Mouse (Mus musculus) cerebellum, adult 9-11 months (tissue): ENCODE results near the gene Nfasc.

ENCODE experiments used
- DNase-seq: peaks from one replicate; pipeline ENCODE4 v3.0.0; 2022

The Nfasc gene

GRCm38 (mm10) chr1:132640256-132640655 is 101.3 kb downstream of the Nfasc start:
- peak; percentile 67 for DNase-seq

DNA sequence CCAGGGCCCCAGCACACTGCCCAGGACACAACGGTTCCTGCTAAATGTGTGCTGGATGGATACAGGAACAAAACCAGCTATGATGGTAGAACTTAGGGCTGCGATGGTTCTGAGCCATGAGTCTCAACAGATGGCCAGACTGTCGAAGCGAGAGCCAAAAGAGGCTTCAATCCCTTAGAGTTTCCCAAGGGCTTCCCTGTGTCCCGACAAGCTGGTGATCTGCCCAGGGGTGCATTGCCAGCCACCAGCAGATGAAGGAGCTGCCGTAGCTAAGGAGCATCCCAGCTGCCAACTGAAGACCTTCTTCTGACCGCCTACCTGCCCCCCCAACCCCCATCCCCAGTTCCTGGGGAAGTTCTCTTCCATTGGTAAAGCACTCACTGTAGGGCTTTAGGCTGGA is 104.3 kb downstream of the Nfasc start:
- peak; percentile 55 for DNase-seq

GRCm38 (mm10) chr1:132629611-132630370 is 111.8 kb downstream of the Nfasc start:
- DNase-seq = peak; percentile 85

DNA sequence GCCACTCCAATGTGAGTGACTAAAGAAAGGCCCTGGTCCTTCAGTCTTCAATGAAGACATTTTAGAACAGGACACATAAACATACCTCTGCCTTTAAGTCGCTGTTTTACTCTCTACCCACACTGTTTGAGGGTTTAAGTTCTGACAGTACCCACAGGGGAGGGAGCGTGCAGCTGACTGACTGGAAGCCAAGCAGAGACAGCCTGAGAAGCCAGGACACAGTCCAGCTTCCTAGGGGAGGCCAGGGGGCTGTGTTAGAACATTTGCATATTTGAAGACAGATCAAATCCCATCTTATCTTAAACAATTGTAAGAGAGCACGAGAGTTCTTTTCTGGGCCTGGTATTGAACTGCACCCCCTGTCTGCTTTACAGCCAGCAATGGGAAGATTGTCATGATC is 113.0 kb downstream of the Nfasc start:
- DNase-seq = no peak

DNA sequence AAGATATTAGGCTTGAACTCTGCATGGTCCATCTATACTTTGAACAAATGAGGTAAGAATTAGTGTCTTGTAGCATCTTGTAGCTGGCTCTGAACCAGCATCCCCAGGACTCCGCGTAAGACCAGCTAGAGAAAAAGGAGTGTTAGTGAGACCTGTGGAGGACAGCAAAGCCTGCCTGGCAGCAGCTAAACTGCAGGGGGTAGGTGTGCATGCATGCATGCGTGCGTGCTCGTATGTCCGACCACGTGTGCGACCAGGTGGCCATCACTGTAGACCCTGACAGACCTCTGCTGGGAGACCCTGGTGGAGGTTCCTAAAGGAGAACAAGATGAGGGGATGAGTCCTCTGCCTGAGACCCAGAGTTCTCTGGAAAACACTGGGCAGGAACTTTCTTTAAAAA is 113.4 kb downstream of the Nfasc start:
- no peak for DNase-seq

GRCm38 (mm10) chr1:132626125-132626756 is 115.4 kb downstream of the Nfasc start:
- DNase-seq = no peak

DNA sequence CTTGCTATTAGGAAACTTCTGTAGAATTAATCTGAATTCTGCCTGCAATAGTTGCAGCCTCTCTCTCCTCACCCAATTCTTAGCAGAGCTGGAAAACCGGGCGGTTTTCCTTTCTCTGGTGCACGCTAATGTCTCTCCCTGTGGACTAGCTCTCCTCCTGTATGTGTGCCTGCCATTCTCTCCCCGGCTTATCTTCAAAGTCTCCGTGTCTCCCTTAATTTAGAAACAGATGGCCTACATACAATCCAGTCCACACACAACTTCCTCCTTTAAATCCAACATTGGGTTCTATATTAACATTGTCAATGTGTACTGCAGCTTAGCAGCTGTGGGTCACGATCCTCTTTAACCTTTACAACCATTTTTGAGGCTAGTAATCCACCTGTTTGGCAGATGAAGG is 116.6 kb downstream of the Nfasc start:
- DNase-seq = no peak

DNA sequence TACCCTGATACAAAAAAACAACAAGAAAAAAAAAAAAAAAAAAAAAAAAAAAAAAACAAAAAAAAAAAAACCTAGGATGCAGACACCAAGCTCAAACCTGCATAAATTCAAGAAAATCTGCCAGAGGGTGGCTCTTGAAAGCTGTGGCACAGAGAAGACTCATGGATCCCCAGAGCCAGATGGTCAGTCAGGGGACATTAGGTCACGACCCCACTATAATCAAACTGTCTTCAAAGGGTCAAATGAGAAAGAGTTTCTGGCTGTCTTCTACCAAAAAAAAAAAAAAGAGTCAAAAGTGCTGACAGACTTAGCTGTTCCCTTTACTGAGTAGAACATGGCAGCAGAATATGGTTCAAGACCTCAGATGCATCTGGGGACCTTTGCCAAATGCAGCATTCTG is 117.1 kb downstream of the Nfasc start:
- DNase-seq = no peak

DNA sequence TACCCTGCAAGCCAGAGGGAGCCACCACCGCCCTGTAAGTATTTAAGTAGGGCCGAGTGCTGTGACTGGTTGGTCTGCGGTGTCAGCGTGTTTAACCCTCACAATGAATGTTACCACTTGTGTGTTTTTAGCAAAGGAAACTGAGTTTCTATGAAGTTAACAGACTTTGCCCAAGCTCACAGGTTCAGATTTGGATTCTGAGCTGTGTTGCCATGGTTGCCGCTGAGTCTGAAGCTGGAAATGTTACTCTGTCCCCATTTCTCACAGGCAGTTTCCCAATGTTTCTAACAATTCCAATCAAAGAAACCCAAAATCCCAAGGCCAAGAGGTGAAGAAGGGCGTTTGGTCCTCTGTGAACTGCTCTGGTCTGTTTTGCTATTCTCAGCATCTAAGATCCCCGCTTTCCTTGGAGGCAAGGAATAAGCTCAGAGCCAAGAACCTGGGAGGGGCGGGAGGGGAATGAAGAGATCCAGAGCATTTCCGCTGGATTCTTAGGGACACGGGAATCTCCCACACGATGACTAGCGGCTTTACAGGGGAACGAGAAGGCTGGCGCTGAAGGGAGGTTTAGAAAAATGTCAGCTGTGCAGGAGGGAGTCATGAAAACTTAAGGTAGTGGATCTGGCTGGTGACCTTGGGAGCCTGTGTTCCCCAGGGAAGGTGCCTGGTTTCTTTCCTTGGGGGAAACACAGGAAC is 117.8 kb downstream of the Nfasc start:
- no peak for DNase-seq

DNA sequence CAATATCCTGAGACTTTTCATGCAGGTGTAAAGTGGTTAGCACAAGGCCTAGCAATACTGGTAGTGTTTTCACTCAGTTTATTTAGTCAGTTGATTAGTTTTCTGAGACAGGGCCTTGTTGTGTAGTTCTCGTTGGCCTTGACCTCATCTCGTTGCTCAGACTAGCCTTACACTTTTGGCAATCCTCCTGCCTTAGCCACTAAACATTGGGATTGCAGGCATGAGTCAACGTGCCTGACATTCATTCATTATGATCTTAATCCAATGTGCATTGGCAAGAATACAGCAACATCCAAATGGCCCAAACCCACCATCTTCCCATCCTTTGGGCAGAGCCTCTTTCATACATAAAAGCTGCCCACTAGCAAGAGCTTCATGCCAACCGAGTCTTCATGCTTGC is 129.5 kb downstream of the Nfasc start:
- DNase-seq = no peak

GRCm38 (mm10) chr1:132609048-132609634 is 132.5 kb downstream of the Nfasc start:
- no peak for DNase-seq

GRCm38 (mm10) chr1:132602161-132602560 is 139.4 kb downstream of the Nfasc start:
- DNase-seq = no peak

DNA sequence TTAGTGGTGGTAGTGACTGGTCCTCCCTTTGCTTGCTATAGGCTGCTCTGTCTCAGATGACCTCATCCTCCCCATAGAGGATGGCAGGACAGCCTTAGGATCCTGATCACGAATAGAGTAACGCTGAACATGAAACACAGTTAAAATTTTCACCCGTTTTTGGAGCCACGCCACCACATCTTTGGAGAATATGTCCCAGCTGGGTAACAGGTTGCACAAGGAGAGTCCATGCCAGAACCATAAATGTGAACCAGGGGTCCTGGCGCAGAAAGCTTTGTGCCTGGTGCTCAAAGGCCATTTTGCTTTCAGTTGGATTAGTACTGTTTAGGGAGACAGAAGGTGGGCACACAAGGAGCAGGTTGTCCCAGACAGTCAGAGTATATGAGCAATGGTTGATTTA is 143.6 kb downstream of the Nfasc start:
- DNase-seq = peak; percentile 36

GRCm38 (mm10) chr1:132595741-132596140 is 145.9 kb downstream of the Nfasc start:
- no peak for DNase-seq

- peak; percentile 81 for DNase-seq
These were observed 147.0 kb downstream of the Nfasc start for GRCm38 (mm10) chr1:132594587-132594986.

DNA sequence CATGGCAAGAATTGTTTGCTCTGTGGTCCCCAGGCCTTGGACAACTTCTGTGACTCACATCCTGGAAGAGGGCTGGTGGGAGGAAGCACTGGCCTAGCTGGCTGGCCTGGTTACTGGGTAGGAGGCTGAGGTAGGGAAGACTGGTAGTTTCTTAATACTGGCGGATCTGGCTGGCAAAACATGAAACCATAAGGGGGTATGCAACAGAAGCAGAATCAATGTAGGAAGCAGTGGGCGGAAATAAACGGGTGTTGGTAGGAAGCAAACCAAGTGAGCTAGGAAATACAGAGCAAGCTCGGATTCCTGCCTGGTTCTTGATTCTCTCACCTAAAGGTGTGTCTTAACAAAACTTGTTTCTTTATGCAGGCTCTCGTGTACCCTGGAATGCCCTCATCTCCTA is 149.5 kb downstream of the Nfasc start:
- DNase-seq = no peak

- DNase-seq = peak; percentile 68
These were observed 150.1 kb downstream of the Nfasc start for GRCm38 (mm10) chr1:132591399-132591930.

- no peak for DNase-seq
These were observed 154.9 kb downstream of the Nfasc start for GRCm38 (mm10) chr1:132586679-132587201.

DNA sequence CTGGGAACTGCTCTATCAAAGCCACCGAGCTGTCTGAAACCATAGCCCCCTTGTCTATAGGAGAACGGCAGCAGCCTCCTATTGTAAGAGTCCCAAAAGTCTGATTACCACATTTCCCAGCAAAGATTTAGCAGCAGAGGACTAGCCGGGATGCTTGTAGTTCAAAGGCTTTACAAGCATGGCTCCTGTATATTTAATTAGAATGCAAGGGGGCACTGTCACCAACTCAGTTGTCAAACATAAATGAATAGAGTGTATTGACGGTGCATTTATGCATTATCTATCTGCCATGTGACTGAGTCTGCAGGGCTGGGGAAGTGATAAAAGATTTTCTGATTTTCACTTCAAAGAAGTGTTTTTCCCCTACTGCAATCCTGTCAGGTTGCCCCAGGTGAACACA is 156.2 kb downstream of the Nfasc start:
- DNase-seq = no peak

DNA sequence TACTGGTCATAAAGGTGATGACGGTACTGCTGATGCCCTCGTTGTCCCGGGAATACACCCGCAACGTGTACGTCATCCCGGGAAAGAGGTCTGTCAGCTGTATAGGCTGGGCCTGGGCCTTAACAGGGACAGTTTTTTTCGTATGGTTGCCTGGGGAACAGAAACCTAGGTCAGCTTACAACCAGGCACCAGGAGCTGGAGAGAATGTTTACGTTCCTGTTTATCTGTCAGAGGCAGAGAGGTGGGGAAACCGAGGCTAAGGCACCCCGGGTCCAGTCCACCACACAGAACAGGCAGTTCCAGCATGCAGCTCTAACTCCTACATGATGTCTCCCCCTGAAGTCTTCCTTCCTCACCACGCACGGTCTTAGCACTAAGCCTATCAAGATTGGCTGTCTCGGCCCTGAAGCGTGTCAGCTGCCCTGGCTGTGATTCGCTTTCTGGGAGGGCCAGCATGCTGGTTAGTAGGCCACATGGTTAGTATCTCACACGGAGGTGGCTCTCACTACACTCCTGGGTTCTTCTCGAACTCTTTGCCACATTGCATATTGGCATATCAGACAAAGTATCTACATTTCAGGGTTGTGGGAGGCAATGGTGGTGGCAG is 158.5 kb downstream of the Nfasc start:
- no peak for DNase-seq

DNA sequence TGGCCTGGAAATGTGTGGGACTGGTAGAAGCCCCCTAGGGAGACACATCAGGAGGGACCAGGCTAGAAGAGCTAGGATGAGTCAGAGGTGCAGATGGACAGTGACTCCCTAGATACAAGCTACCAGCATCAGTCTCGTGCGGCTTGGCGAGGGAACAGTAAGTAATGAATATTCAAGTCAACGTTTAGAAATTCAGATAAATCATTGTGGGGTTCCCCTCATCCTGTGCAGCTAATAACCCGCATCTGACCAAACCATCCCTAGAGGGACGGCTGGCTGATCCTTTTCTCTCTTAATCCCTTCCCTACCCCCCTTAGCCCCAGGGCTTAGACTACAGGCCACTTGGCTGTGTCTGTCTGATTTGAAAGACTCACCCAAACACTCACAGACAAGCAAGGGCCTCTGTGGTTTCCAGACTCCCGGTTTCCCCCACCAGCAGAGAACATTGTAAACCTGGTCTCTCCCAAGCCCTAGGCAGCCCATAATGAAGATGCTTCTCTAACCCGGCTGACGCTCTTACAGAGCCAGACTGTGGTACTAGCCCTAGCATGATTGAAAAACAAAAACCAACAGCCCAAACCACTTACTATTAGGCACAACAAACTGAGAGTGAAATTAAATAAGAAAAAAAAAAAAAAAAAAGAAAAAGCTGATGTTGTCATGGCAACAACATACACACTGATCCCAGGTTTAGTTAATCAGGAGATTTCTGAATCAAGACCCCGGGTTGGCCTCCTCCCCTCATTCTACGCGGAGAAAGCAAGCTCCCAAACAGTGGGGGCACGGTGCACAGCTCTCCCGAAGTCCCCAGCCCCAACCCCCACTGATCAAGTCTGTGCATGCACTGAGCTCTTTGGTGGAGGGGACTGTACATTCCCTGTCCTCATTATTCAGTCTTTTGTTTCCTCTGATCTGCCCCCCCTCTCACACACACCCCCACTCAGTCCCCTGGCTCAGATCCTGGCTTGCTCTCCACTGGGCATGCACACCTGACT is 159.5 kb downstream of the Nfasc start:
- peak; percentile 46 for DNase-seq
